Comparison of ENCODE assay signal across 30 mouse cellular contexts in genomic region chr11:75836240-75836610, GRCm38 (mm10). TPM values are rescaled to one million over a fixed set of nuclear protein-coding genes. Genes with fewer than 3 reads are reported as not detected.
DNase-seq lines count a peak whose midpoint lies in the region; ATAC-seq lines count a peak whose summit lies in the region.
"Had no signal": no experiment of that assay in that cellular context is flagged by ENCODE, and none has a peak within 500 bp of the region (broad histone marks: within the 10 kb centered on the region; RNA-seq: fewer than 3 reads in every experiment).

No protein-coding gene starts in this region.

- no peaks in the 10 kb centered on the region for H3K36me3 ChIP-seq in midbrain, embryonic 11.5 days (ENCODE audit: control insufficient read depth, insufficient read depth, low read length)
- no peaks in the 10 kb centered on the region for H3K36me3 ChIP-seq in midbrain, embryonic 10.5 days
- 0 out of 2 replicates have a peak, but pooled peaks cover 2% of the 10 kb centered on the region for H3K36me3 ChIP-seq in splenic B cell, adult 2 months (ENCODE audit: control insufficient read depth, insufficient read depth, low read length, poor library complexity, severe bottlenecking)
- H3K36me3 ChIP-seq in heart, embryonic 11.5 days (ENCODE audit: control insufficient read depth, insufficient read depth, low read length): no peaks in the 10 kb centered on the region
- H3K36me3 ChIP-seq: forebrain, embryonic 15.5 days; heart, embryonic 13.5 days; hindbrain, embryonic 10.5 days; hindbrain, embryonic 15.5 days; liver, embryonic 12.5 days; neural tube, embryonic 15.5 days had no signal

- no peak overlapping the region for H3K4me3 ChIP-seq in midbrain, embryonic 11.5 days (ENCODE audit: low read depth, low read length)
- no peak overlapping the region for H3K4me3 ChIP-seq in midbrain, embryonic 10.5 days
- H3K4me3 ChIP-seq in heart, embryonic 11.5 days (ENCODE audit: low read depth, low read length): no peak overlapping the region
- H3K4me3 ChIP-seq: forebrain, embryonic 15.5 days; heart, adult 2 months; heart, embryonic 13.5 days; hindbrain, embryonic 10.5 days; hindbrain, embryonic 15.5 days; liver, embryonic 12.5 days; megakaryocyte, embryonic 14.5 days; neural tube, embryonic 15.5 days had no signal

- no peak overlapping the region for H3K27ac ChIP-seq in midbrain, embryonic 11.5 days (ENCODE audit: low read depth, low read length)
- no peak overlapping the region for H3K27ac ChIP-seq in midbrain, embryonic 10.5 days (replicated peaks)
- no peak overlapping the region for H3K27ac ChIP-seq in heart, embryonic 11.5 days (ENCODE audit: low read depth, low read length)
- H3K27ac ChIP-seq: forebrain, embryonic 15.5 days; heart, adult 2 months; heart, embryonic 13.5 days; hindbrain, embryonic 10.5 days; hindbrain, embryonic 15.5 days; liver, embryonic 12.5 days; neural tube, embryonic 15.5 days; stomach, postnatal 0 days had no signal

- no peaks in the 10 kb centered on the region for H3K9me3 ChIP-seq in midbrain, embryonic 11.5 days (ENCODE audit: control insufficient read depth, low read length)
- H3K9me3 ChIP-seq in midbrain, embryonic 10.5 days (replicated peaks): no peaks in the 10 kb centered on the region
- H3K9me3 ChIP-seq in heart, embryonic 11.5 days (replicated peaks; ENCODE audit: control insufficient read depth, low read length): no peaks in the 10 kb centered on the region
- H3K9me3 ChIP-seq: forebrain, embryonic 15.5 days; heart, embryonic 13.5 days; hindbrain, embryonic 10.5 days; hindbrain, embryonic 15.5 days; liver, embryonic 12.5 days; megakaryocyte, embryonic 14.5 days; neural tube, embryonic 15.5 days had no signal

- H3K4me2 ChIP-seq in midbrain, embryonic 11.5 days: no peak overlapping the region
- H3K4me2 ChIP-seq in heart, embryonic 11.5 days: no peak overlapping the region
- H3K4me2 ChIP-seq: forebrain, embryonic 15.5 days; heart, embryonic 13.5 days; hindbrain, embryonic 15.5 days; liver, embryonic 12.5 days; neural tube, embryonic 15.5 days had no signal

- no peak overlapping the region for H3K9ac ChIP-seq in midbrain, embryonic 11.5 days (ENCODE audit: low read length)
- H3K9ac ChIP-seq in heart, embryonic 11.5 days (ENCODE audit: low read depth, low read length): no peak overlapping the region
- H3K9ac ChIP-seq: forebrain, embryonic 15.5 days; heart, embryonic 13.5 days; hindbrain, embryonic 15.5 days; liver, embryonic 12.5 days; liver, postnatal 0 days; neural tube, embryonic 15.5 days had no signal

- no peaks in the 10 kb centered on the region for H3K27me3 ChIP-seq in midbrain, embryonic 11.5 days (ENCODE audit: control insufficient read depth, insufficient read depth, low read length)
- no peaks in the 10 kb centered on the region for H3K27me3 ChIP-seq in midbrain, embryonic 10.5 days (ENCODE audit: low read depth, poor library complexity, severe bottlenecking)
- H3K27me3 ChIP-seq in splenic B cell, adult 2 months (ENCODE audit: control insufficient read depth, insufficient read depth, low read length, poor library complexity, severe bottlenecking): no peaks in the 10 kb centered on the region
- H3K27me3 ChIP-seq in heart, embryonic 11.5 days (ENCODE audit: control insufficient read depth, insufficient read depth, low read length): 0 out of 2 replicates have a peak, but pooled peaks cover 4% of the 10 kb centered on the region
- H3K27me3 ChIP-seq: forebrain, embryonic 15.5 days; heart, embryonic 13.5 days; hindbrain, embryonic 15.5 days; neural tube, embryonic 15.5 days had no signal

- H3K4me1 ChIP-seq in midbrain, embryonic 11.5 days (ENCODE audit: control insufficient read depth, insufficient read depth, low read length): peaks cover 11% of the 10 kb centered on the region
- H3K4me1 ChIP-seq in midbrain, embryonic 10.5 days: peaks cover 42% of the 10 kb centered on the region
- no peaks in the 10 kb centered on the region for H3K4me1 ChIP-seq in heart, embryonic 11.5 days (ENCODE audit: control insufficient read depth, insufficient read depth, low read length)
- H3K4me1 ChIP-seq: liver, embryonic 12.5 days had no signal

- no peak for ATAC-seq in midbrain, embryonic 11.5 days (ENCODE audit: low FRiP score)
- no peak for ATAC-seq in heart, embryonic 11.5 days (replicated peaks; ENCODE audit: insufficient number of reproducible peaks, low FRiP score, low TSS enrichment)
- ATAC-seq: forebrain, embryonic 15.5 days; liver, embryonic 12.5 days; liver, postnatal 0 days had no signal

- 62% methylated on average over 11 of the region's 11 CpGs for WGBS in midbrain, embryonic 11.5 days
- WGBS in midbrain, embryonic 10.5 days: 68% methylated on average over 11 of the region's 11 CpGs
- 39% methylated on average over 11 of the region's 11 CpGs for WGBS in heart, embryonic 11.5 days (ENCODE audit: insufficient replicate concordance)

- peak; percentile 61 for DNase-seq in midbrain, embryonic 11.5 days (ENCODE audit: low spot score, missing footprints)
- no peak for DNase-seq in midbrain, embryonic 10.5 days (ENCODE audit: low spot score)
- peak; percentile 66 for DNase-seq in CD4-positive helper T cell, adult 2 months (ENCODE audit: low read depth, low spot score)
- peak; percentile 28 for DNase-seq in T-cell, adult 2 months (ENCODE audit: low spot score)
- DNase-seq in splenic B cell, adult 2 months (ENCODE audit: low read depth, low spot score): peak; percentile 27
- no peak for DNase-seq in kidney, adult 18-20 months
- DNase-seq: adrenal gland, postnatal 14 days; cerebellum, adult 11 months; cerebellum, adult 9-10 months; cerebellum, postnatal 36 days; gastrocnemius, postnatal 36 days; heart, adult 2 months; heart, postnatal 10 days; kidney, adult 2 months; kidney, postnatal 36 days; left cerebral cortex, postnatal 4 days; liver, postnatal 0 days; lung, postnatal 4 days; midbrain, embryonic 14.5 days; retina, postnatal 1 day; right cerebral cortex, postnatal 14 days had no signal

RNA-seq across cellular contexts. Expression of gene Doc2b, which starts 40.4 kb away (rescaled TPM):
- polyA plus RNA-seq in midbrain, embryonic 11.5 days (2014; fragmentation: Nextera tagmentation; extraction: Ambion mirVana): 0.58 and 0.68 TPM in 2 replicates
- 0.46 and 0.57 TPM in 2 replicates for polyA plus RNA-seq in midbrain, embryonic 10.5 days (2016; fragmentation: Nextera tagmentation; extraction: Ambion mirVana)
- polyA plus RNA-seq in heart, embryonic 11.5 days (2014; fragmentation: Nextera tagmentation; extraction: Ambion mirVana): 0.13 and 0.14 TPM in 2 replicates
- polyA plus RNA-seq: liver, postnatal 0 days had no signal

Comparison
In these comparisons a context has a peak if more than half of its experiments do, and no peak if none do; other contexts are left out.
1. DNase-seq: peak in midbrain, embryonic 11.5 days (single experiment), CD4-positive helper T cell, adult 2 months (single experiment), T-cell, adult 2 months (single experiment) and splenic B cell, adult 2 months (single experiment); none in midbrain, embryonic 10.5 days (single experiment) and kidney, adult 18-20 months (single experiment).